Mouse (Mus musculus) lung, embryonic 14.5 days (tissue): ENCODE measurements around the gene Tmem104. TPM values are rescaled to one million over a fixed set of nuclear protein-coding genes. Genes with fewer than 3 reads are reported as not detected.

ENCODE experiments used
- ATAC-seq: fragments of 200-750 bp; cut with Nextera tagmentation; 2 replicates; pipeline ENCODE4 v1.8.0; 2017; ENCODE audit warnings: mild to moderate bottlenecking, moderate TSS enrichment, moderate library complexity; ENCODE audit not compliant: insufficient read depth
- DNase-seq: peaks from one replicate; pipeline ENCODE4 v3.0.0-alpha.2; 2015
- H3K27ac ChIP-seq: fragments of 300-500 bp; sonication (generic); 2 replicates; pipeline ENCODE4 v1.5.1; 2014; ENCODE audit warnings: low read depth, mild to moderate bottlenecking, moderate library complexity
- H3K27me3 ChIP-seq: fragments of 300-500 bp; sonication (generic); 2 replicates; pipeline ENCODE4 v1.6.1; 2014; ENCODE audit warnings: low read length, control low read depth; ENCODE audit not compliant: insufficient read depth
- H3K36me3 ChIP-seq: fragments of 300-500 bp; sonication (generic); 2 replicates; pipeline ENCODE4 v1.6.1; 2014; ENCODE audit warnings: control low read depth; ENCODE audit not compliant: insufficient read depth
- H3K4me1 ChIP-seq: fragments of 300-500 bp; sonication (generic); 2 replicates; pipeline ENCODE4 v1.6.1; 2014; ENCODE audit warnings: antibody characterized with exemption, control low read depth; ENCODE audit not compliant: insufficient read depth
- H3K4me2 ChIP-seq: fragments of 300-500 bp; sonication (generic); 2 replicates; pipeline ENCODE4 v1.6.1; 2014; ENCODE audit warnings: mild to moderate bottlenecking
- H3K4me3 ChIP-seq: fragments of 300-500 bp; sonication (generic); 2 replicates; pipeline ENCODE4 v1.5.1; 2014; ENCODE audit warnings: low read depth, low read length
- H3K9ac ChIP-seq: fragments of 300-500 bp; sonication (generic); 2 replicates; pipeline ENCODE4 v1.6.1; 2014
- H3K9me3 ChIP-seq: fragments of 300-500 bp; sonication (generic); 2 replicates; pipeline ENCODE4 v1.6.1; 2016; ENCODE audit warnings: low read depth, low read length, control low read depth
- CTCF ChIP-seq: IDR thresholded peaks from 2 replicates; pipeline ENCODE4 v1.5.1; 2016; ENCODE audit warnings: antibody characterized with exemption, low read depth
- WGBS: fragments of 180-500 bp; shearing (Covaris S2); extraction: QIAGEN DNeasy Blood & Tissue Kit; methylation state at CpG from one replicate; pipeline ENCODE4 v1.1.7; 2014; 5-methylcytosine and 5-hydroxymethylcytosine counted together
- polyA plus RNA-seq: library from polyadenylated mRNA; unstranded; fragments of >200 nt; fragmentation: Nextera tagmentation; extraction: Ambion mirVana; gene quantifications from 2 replicates; pipeline ENCODE4 v1.2.1, GENCODE M21; 2014

Gene Tmem104
- polyA plus RNA-seq, 1 experiment from 2014 or later = 14.3 TPM

GRCm38 (mm10) chr11:115264136-115264861, 77.0 kb downstream of the Tmem104 start:
- H3K27me3 ChIP-seq = peaks cover 96% of the 10 kb centered on the region
- no peak for DNase-seq
- H3K4me2 ChIP-seq = no peak overlapping the region
- no peak for ATAC-seq
- no peak overlapping the region for H3K27ac ChIP-seq
- WGBS = 47% methylated on average over 7 of the region's 7 CpGs
- H3K9ac ChIP-seq = no peak overlapping the region
- H3K4me1 ChIP-seq = 0 out of 2 replicates have a peak, but pooled peaks cover 2% of the 10 kb centered on the region
- no peak for TF ChIP-seq CTCF
- no peak overlapping the region for H3K4me3 ChIP-seq
- no peaks in the 10 kb centered on the region for H3K9me3 ChIP-seq
- H3K36me3 ChIP-seq = 0 out of 2 replicates have a peak, but pooled peaks cover 4% of the 10 kb centered on the region

GRCm38 (mm10) chr11:115264862-115265668, 77.8 kb downstream of the Tmem104 start:
- Histone ChIP-seq H3K27me3 (peaks cover 98% of the 10 kb centered on the region), H3K4me1 (0 out of 2 replicates have a peak, but pooled peaks cover 2% of the 10 kb centered on the region), H3K9me3 (no peaks in the 10 kb centered on the region), H3K4me3 (peak overlapping the region; percentile 14; the same call in 1 of the 2 replicates), H3K36me3 (0 out of 2 replicates have a peak, but pooled peaks cover 6% of the 10 kb centered on the region), H3K27ac (no peak overlapping the region), H3K9ac (no peak overlapping the region), H3K4me2 (peak overlapping the region; percentile 48; the same call in 1 of the 2 replicates)
- TF ChIP-seq CTCF = peak; percentile 67
- ATAC-seq (no peak), DNase-seq (peak; percentile 50)
- WGBS = 5% methylated on average over 39 of the region's 39 CpGs

GRCm38 (mm10) chr11:115265771-115266399, 78.6 kb downstream of the Tmem104 start:
- Histone ChIP-seq H3K9me3 (no peaks in the 10 kb centered on the region), H3K9ac (no peak overlapping the region), H3K36me3 (0 out of 2 replicates have a peak, but pooled peaks cover 6% of the 10 kb centered on the region), H3K4me3 (no peak overlapping the region), H3K27me3 (peaks cover 90% of the 10 kb centered on the region), H3K4me2 (no peak overlapping the region), H3K4me1 (0 out of 2 replicates have a peak, but pooled peaks cover 2% of the 10 kb centered on the region), H3K27ac (no peak overlapping the region)
- ATAC-seq (no peak), DNase-seq (no peak)
- TF ChIP-seq CTCF = no peak
- WGBS = 2% methylated on average over 20 of the region's 20 CpGs

GRCm38 (mm10) chr11:115266400-115266778, 79.1 kb downstream of the Tmem104 start:
- ATAC-seq (no peak), DNase-seq (no peak)
- H3K4me1 ChIP-seq = 0 out of 2 replicates have a peak, but pooled peaks cover 2% of the 10 kb centered on the region
- H3K9me3 ChIP-seq = no peaks in the 10 kb centered on the region
- H3K9ac ChIP-seq = no peak overlapping the region; the same call in 1 of the 2 replicates
- peaks cover 85% of the 10 kb centered on the region for H3K27me3 ChIP-seq
- peak overlapping the region; percentile 59 for H3K4me2 ChIP-seq
- H3K36me3 ChIP-seq = 0 out of 2 replicates have a peak, but pooled peaks cover 6% of the 10 kb centered on the region
- H3K4me3 ChIP-seq = peak overlapping the region; percentile 33
- TF ChIP-seq CTCF = no peak
- WGBS = 2% methylated on average over 21 of the region's 22 CpGs
- H3K27ac ChIP-seq = no peak overlapping the region

- Histone ChIP-seq H3K4me2 (peak within 1 kb of the TSS; percentile 59), H3K27me3 (peaks cover 76% of the 10 kb centered on the region), H3K36me3 (0 out of 2 replicates have a peak, but pooled peaks cover 6% of the 10 kb centered on the region), H3K4me1 (0 out of 2 replicates have a peak, but pooled peaks cover 2% of the 10 kb centered on the region), H3K9me3 (no peaks in the 10 kb centered on the region), H3K27ac (no peak within 1 kb of the TSS), H3K9ac (peak within 1 kb of the TSS; percentile 26; the same call in 1 of the 2 replicates), H3K4me3 (peak within 1 kb of the TSS; percentile 33)
- TF ChIP-seq CTCF = no peak
- ATAC-seq (no peak), DNase-seq (no peak)
- 4% methylated on average over 44 of the region's 50 CpGs for WGBS
These were observed 80.0 kb downstream of the Tmem104 start, which contains the start of gene Grin2c for GRCm38 (mm10) chr11:115267061-115267883. TSS of gene Grin2c (minus strand) at chr11:115267243.

- peaks cover 70% of the 10 kb centered on the region for H3K27me3 ChIP-seq
- no peak for TF ChIP-seq CTCF
- no peaks in the 10 kb centered on the region for H3K9me3 ChIP-seq
- H3K4me3 ChIP-seq = no peak overlapping the region
- 0 out of 2 replicates have a peak, but pooled peaks cover 2% of the 10 kb centered on the region for H3K4me1 ChIP-seq
- no peak for DNase-seq
- H3K4me2 ChIP-seq = no peak overlapping the region
- 64% methylated on average over 11 of the region's 11 CpGs for WGBS
- H3K27ac ChIP-seq = no peak overlapping the region
- 0 out of 2 replicates have a peak, but pooled peaks cover 6% of the 10 kb centered on the region for H3K36me3 ChIP-seq
- no peak for ATAC-seq
- no peak overlapping the region for H3K9ac ChIP-seq
These were observed 80.7 kb downstream of the Tmem104 start for GRCm38 (mm10) chr11:115267958-115268357.
